Mouse (Mus musculus) embryonic facial prominence, embryonic 10.5 days (tissue): ENCODE data around the gene Scp2. TPM values are rescaled to one million over a fixed set of nuclear protein-coding genes. Genes with fewer than 3 reads are reported as not detected.
A peak's percentile ranks its signal among the peaks of the same experiment; 100 is the strongest.

ENCODE experiments used
- DNase-seq: peaks from one replicate; pipeline ENCODE4 v3.0.0-alpha.2; 2017; ENCODE audit warnings: low spot score
- H3K27ac ChIP-seq: fragments of 300-500 bp; sonication (generic); replicated peaks from 2 replicates; pipeline ENCODE4 v1.5.1; 2016; ENCODE audit warnings: mild to moderate bottlenecking
- H3K27me3 ChIP-seq: fragments of 300-500 bp; sonication (generic); replicated peaks from 2 replicates; pipeline ENCODE4 v1.6.1; 2016; ENCODE audit warnings: low read depth, mild to moderate bottlenecking; ENCODE audit not compliant: poor library complexity, severe bottlenecking
- H3K36me3 ChIP-seq: fragments of 300-500 bp; sonication (generic); replicated peaks from 2 replicates; pipeline ENCODE4 v1.6.1; 2016; ENCODE audit warnings: mild to moderate bottlenecking, moderate library complexity
- H3K4me1 ChIP-seq: fragments of 300-500 bp; sonication (generic); 2 replicates; pipeline ENCODE4 v1.6.1; 2016
- H3K4me3 ChIP-seq: fragments of 300-500 bp; sonication (generic); 2 replicates; pipeline ENCODE4 v1.5.1; 2016; ENCODE audit warnings: mild to moderate bottlenecking, moderate library complexity
- H3K9me3 ChIP-seq: fragments of 300-500 bp; sonication (generic); 2 replicates; pipeline ENCODE4 v1.6.1; 2016; ENCODE audit warnings: mild to moderate bottlenecking
- WGBS: fragments of 180-500 bp; shearing (Covaris S2); methylation state at CpG from one replicate; pipeline ENCODE4 v1.1.7; 2016; 5-methylcytosine and 5-hydroxymethylcytosine counted together
- polyA plus RNA-seq: library from polyadenylated mRNA; unstranded; fragments of >200 nt; fragmentation: Nextera tagmentation; extraction: Ambion mirVana; gene quantifications from 2 replicates; pipeline ENCODE4 v1.2.1, GENCODE M21; 2016

The Scp2 gene
- polyA plus RNA-seq, 1 experiment from 2014 or later: 163 TPM

GRCm38 (mm10) chr4:108051687-108052274, 93.0 kb downstream of the Scp2 start:
- Histone ChIP-seq H3K27ac (no peak overlapping the region), H3K9me3 (no peaks in the 10 kb centered on the region), H3K4me3 (no peak overlapping the region), H3K36me3 (peaks cover 90% of the 10 kb centered on the region), H3K27me3 (no peaks in the 10 kb centered on the region), H3K4me1 (no peaks in the 10 kb centered on the region)
- DNase-seq: no peak
- WGBS: 84% methylated on average over 10 of the region's 10 CpGs

GRCm38 (mm10) chr4:108046136-108046535, 98.7 kb downstream of the Scp2 start:
- WGBS: 89% methylated on average over 8 of the region's 8 CpGs
- Histone ChIP-seq H3K27ac (no peak overlapping the region), H3K9me3 (no peaks in the 10 kb centered on the region), H3K4me3 (no peak overlapping the region), H3K27me3 (no peaks in the 10 kb centered on the region), H3K4me1 (peaks cover 3% of the 10 kb centered on the region; the same call in 1 of the 2 replicates), H3K36me3 (peaks cover 78% of the 10 kb centered on the region)
- DNase-seq: no peak

GRCm38 (mm10) chr4:108045136-108046107, 99.4 kb downstream of the Scp2 start:
- Histone ChIP-seq H3K27ac (no peak overlapping the region), H3K36me3 (peaks cover 71% of the 10 kb centered on the region)
- WGBS: 69% methylated on average over 19 of the region's 19 CpGs

GRCm38 (mm10) chr4:108037027-108037426, 107.8 kb downstream of the Scp2 start:
- 82% methylated on average over 8 of the region's 8 CpGs for WGBS
- H3K9me3 ChIP-seq: no peaks in the 10 kb centered on the region
- H3K36me3 ChIP-seq: peaks cover 4% of the 10 kb centered on the region
- no peak overlapping the region for H3K4me3 ChIP-seq
- DNase-seq: no peak
- H3K27me3 ChIP-seq: peaks cover 24% of the 10 kb centered on the region
- H3K27ac ChIP-seq: no peak overlapping the region
- H3K4me1 ChIP-seq: peaks cover 14% of the 10 kb centered on the region

More at GRCm38 (mm10) chr4:108045136-108046107, 99.4 kb downstream of the Scp2 start:
- peaks cover 3% of the 10 kb centered on the region; the same call in 1 of the 2 replicates for H3K4me1 ChIP-seq
- H3K4me3 ChIP-seq: no peak overlapping the region
- DNase-seq: no peak
- H3K27me3 ChIP-seq: no peaks in the 10 kb centered on the region
- no peaks in the 10 kb centered on the region for H3K9me3 ChIP-seq

GRCm38 (mm10) chr4:108033041-108033764, 111.6 kb downstream of the Scp2 start:
- no peaks in the 10 kb centered on the region for H3K9me3 ChIP-seq
- no peak overlapping the region for H3K27ac ChIP-seq
- H3K27me3 ChIP-seq: peaks cover 63% of the 10 kb centered on the region
- H3K4me1 ChIP-seq: peaks cover 25% of the 10 kb centered on the region
- H3K36me3 ChIP-seq: no peaks in the 10 kb centered on the region
- DNase-seq: no peak
- WGBS: 79% methylated on average over 8 of the region's 8 CpGs
- H3K4me3 ChIP-seq: no peak overlapping the region

- peak; percentile 34 for DNase-seq
- WGBS: 31% methylated on average over 11 of the region's 11 CpGs
- Histone ChIP-seq H3K27me3 (peaks cover 71% of the 10 kb centered on the region), H3K9me3 (no peaks in the 10 kb centered on the region), H3K27ac (peak overlapping the region; percentile 52), H3K4me3 (peak overlapping the region; percentile 76), H3K4me1 (peaks cover 29% of the 10 kb centered on the region), H3K36me3 (no peaks in the 10 kb centered on the region)
Observed at GRCm38 (mm10) chr4:108032352-108032849, 112.4 kb downstream of the Scp2 start.

- H3K4me3 ChIP-seq: peak overlapping the region; percentile 76
- H3K36me3 ChIP-seq: no peaks in the 10 kb centered on the region
- H3K9me3 ChIP-seq: no peaks in the 10 kb centered on the region
- 1% methylated on average over 86 of the region's 86 CpGs for WGBS
- peaks cover 74% of the 10 kb centered on the region for H3K27me3 ChIP-seq
- peak overlapping the region; percentile 52 for H3K27ac ChIP-seq
- peaks cover 29% of the 10 kb centered on the region for H3K4me1 ChIP-seq
- peak; percentile 60 for DNase-seq
Observed at GRCm38 (mm10) chr4:108031502-108032351, 113.1 kb downstream of the Scp2 start.

- Histone ChIP-seq H3K27ac (no peak overlapping the region), H3K27me3 (peaks cover 74% of the 10 kb centered on the region), H3K9me3 (no peaks in the 10 kb centered on the region), H3K36me3 (no peaks in the 10 kb centered on the region), H3K4me1 (peaks cover 32% of the 10 kb centered on the region), H3K4me3 (peak overlapping the region; percentile 76)
- 2% methylated on average over 22 of the region's 22 CpGs for WGBS
- peak; percentile 36 for DNase-seq
Observed at GRCm38 (mm10) chr4:108030888-108031501, 113.8 kb downstream of the Scp2 start.

- Histone ChIP-seq H3K27ac (no peak overlapping the region), H3K9me3 (no peaks in the 10 kb centered on the region), H3K4me3 (0 out of 2 replicates have a peak overlapping the region, but pooled peaks have one; percentile 1), H3K4me1 (peaks cover 34% of the 10 kb centered on the region), H3K36me3 (no peaks in the 10 kb centered on the region), H3K27me3 (peaks cover 42% of the 10 kb centered on the region)
- WGBS: 34% methylated on average over 3 of the region's 3 CpGs
- no peak for DNase-seq
Observed at GRCm38 (mm10) chr4:108026193-108026592, 118.6 kb downstream of the Scp2 start.

- Histone ChIP-seq H3K4me1 (peaks cover 26% of the 10 kb centered on the region), H3K9me3 (no peaks in the 10 kb centered on the region), H3K36me3 (no peaks in the 10 kb centered on the region), H3K4me3 (peak overlapping the region; percentile 40), H3K27ac (0 out of 2 replicates have a peak overlapping the region, but pooled peaks have one; percentile 8), H3K27me3 (peaks cover 32% of the 10 kb centered on the region)
- 3% methylated on average over 10 of the region's 10 CpGs for WGBS
- DNase-seq: peak; percentile 66
Observed at GRCm38 (mm10) chr4:108025269-108025668, 119.5 kb downstream of the Scp2 start.

- Histone ChIP-seq H3K36me3 (no peaks in the 10 kb centered on the region), H3K4me3 (no peak overlapping the region), H3K27me3 (peaks cover 26% of the 10 kb centered on the region), H3K9me3 (no peaks in the 10 kb centered on the region), H3K4me1 (peaks cover 27% of the 10 kb centered on the region), H3K27ac (no peak overlapping the region)
- no peak for DNase-seq
- 63% methylated on average over 5 of the region's 5 CpGs for WGBS
Observed at GRCm38 (mm10) chr4:108024641-108025040, 120.2 kb downstream of the Scp2 start.
